Mouse (Mus musculus) R1 (cell line): ENCODE data around the gene Mrpl41.
"Not testable (repeated sequence)": the region's sequence is repeated elsewhere in the genome, so short reads cannot be mapped to it uniquely, and the experiment has no call there.

ENCODE experiments used
- DNase-seq: peaks from one replicate; pipeline ENCODE4 v3.0.0-alpha.2; 2018; ENCODE audit warnings: low read depth, low spot score

Gene Mrpl41

GRCm38 (mm10) chr2:24974906-24975703 is at the start of gene Mrpl41:
Gene Mrpl41 (minus strand): TSS chr2:24975098.
- peak; percentile 96 for DNase-seq

- DNase-seq: peak; percentile 47
Measured at GRCm38 (mm10) chr2:25022678-25023077, 47.8 kb upstream of the Mrpl41 start.

- peak; percentile 15 for DNase-seq
Measured at GRCm38 (mm10) chr2:25008250-25008649, 33.4 kb upstream of the Mrpl41 start.

GRCm38 (mm10) chr2:25006767-25007166 is 31.9 kb upstream of the Mrpl41 start:
- no peak for DNase-seq

DNA sequence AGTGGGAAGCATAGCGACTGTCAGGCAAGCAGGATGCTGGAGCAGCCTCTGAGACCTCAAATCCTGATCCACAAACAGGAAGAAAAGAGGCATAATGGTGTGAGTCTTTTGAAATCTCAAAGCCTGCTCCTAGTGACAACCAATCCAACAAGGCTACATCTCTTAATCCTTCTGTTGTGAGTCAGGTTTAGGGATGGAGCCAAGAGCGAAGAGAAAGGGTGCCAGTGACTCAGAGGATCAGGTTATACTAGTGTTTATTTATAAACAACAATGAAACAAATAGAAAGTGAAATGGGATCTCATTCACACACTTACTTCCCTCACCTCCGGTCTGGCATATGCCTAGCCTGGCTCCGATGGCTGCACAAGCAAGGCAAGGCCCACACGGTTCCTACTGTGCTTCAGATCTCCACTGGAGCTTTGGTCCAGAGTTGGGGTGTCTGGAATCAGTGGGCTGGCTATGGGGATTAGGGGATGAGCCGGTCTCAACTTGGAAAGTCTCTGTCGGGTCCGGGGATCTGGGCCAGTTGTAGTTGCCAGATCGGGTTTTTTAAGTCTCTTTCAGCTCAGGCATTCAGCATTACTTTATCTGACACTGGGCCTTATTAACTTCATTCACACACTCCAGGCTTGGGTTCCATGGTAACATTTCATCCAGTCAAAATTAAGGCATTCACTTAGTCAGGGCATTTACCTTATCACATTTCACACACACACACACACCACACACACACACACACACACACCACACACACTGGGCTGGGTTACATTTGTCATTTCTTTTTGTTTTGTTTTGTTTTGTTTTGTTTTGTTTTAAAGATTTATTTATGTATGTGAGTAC is 29.3 kb upstream of the Mrpl41 start:
- no peak for DNase-seq

DNA sequence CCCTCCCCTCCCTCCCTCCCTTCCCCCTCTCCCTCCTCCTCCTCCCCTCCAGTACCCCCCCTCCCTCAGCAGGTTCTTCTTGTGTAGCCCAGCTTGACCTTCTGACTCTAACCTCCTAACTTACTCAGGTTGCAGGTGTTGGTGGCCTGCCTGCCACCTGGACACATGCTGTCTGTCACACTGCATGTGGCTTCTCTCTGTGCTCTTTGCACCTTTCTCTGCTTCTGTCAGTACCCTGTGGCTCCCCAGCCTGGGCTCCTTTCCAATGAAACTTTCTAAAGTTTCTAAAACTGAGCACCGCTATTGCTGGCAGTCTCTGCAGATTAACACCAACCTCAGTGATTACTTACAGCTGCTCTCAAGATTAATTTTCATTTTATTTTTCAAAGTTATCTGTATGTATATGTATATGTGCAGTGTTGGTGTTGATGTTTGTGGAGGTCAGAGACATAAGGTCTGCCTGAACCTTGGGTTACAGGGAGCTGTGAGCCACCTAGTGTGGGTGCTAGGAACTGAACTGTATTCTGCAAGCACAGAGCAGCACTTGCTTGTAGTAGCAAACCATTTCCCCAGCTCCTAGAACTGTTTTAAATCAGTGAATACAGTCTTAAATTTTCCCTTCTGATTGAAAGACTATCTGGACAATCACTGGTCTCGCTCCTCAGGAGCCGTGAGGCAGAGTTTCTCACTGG is 25.8 kb upstream of the Mrpl41 start:
- peak; percentile 51 for DNase-seq

GRCm38 (mm10) chr2:24996471-24996870 is 21.6 kb upstream of the Mrpl41 start:
- no peak for DNase-seq

DNA sequence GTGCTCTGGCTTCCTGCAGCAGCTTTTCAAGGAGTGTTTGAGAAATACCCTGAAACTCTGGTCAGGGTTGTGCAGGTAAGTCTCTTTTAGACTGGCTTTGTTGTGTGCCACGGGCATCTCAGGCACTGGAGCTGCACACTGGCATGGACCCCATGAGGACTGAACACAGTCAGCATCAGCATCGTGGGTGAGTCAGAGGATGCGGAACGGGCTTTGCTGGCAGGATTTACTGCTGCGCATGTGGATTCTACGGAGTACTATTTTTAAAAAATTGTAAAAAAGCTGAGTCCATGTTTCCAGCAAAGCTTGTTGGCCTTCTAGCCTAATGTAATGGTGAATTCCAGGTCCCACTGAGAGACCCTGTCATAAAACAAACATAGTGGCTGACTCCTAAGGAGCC is 20.4 kb upstream of the Mrpl41 start:
- DNase-seq: no peak

GRCm38 (mm10) chr2:24987762-24988161 is 12.9 kb upstream of the Mrpl41 start:
- peak; percentile 66 for DNase-seq

DNA sequence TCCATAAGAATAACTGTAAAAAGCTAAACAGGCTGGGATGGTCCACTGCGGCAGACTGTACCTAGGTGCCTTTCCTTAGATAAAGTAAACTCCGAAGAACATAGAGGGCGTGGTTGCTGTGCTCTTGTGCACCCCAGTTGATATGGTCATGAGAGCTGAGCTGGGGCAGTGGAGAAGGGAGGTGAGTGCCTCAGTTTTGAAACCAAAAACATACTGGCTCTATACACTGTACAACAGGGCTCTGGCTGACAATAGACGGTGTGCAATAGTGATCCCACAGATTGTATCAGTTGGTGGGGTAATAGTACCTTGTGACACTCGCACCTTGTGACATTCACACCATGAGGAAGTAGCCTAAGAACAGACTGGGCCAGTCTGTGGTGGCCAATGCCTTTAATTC is 2.1 kb upstream of the Mrpl41 start:
- no peak for DNase-seq

DNA sequence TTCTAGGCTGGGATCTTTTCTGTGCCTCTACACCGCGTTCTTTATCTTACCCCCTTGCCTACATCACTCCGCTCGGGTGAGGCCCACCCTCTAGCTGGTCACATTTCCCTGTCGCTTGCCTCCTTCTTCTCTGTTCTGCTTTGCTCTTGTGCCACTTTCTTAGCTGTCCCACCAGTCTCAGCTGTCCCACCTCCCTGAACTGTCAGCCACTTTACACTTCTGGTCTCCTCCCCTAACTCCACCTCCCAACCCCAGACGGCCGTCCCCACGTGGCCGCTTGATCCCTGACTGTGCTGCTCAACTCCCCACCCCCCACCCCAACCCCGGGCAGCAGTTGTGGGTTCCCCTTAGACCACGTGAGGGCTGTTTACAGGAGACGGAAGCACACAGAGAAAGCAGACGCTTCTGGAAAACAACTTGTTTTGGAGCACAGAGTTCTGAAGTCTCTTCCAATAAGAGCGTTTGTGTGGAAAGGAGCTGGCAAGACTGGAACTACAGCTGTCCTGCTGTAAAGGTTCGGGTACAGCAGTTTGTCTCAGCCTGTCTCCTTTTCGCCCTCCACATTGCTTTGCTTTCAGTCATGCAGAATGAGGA is 903 bp upstream of the Mrpl41 start, which contains the start of gene Pnpla7:
Pnpla7 (plus strand) TSS at position 330 of the 594 bp plus-strand sequence.
- DNase-seq: peak; percentile 91

DNA sequence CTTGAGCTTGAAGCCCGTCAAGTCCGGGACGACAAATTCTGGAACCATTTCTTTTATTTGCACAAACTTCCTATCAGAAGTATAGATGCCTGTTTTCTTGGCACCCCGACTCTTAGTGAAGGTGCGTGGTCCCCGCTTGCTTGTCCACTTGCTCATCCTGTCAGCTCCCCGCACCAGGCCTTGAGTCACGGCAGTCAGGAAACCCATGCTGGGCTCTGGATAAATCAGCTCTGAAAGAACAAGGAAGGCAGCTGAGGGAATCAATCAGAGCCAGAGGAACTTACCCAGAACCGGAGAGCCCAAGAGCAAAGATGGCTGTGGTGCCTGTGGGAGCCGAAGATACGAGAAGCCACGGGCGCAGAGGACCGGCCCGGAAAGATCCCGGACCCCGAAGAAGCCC is 446 bp downstream of the Mrpl41 start:
- DNase-seq: not testable (repeated sequence)

DNA sequence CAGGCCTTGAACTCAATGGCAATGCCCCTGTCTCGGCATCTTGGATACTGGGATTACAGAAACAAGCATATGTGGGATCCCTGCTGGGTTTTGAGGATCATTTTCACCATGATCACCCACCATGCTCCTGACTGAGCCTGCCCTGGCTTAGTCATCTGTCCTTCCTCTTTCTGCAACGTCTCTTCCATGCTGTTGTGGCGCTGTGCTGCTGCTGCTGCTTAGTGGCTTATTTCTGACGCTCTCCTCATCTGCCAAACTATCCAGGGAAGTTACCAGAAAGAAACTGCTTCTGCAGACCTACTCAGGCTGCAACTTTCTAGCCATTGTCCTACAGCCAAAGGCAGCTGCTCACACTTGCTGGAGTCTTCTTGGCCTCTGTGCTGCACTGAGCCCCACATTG is 4.5 kb downstream of the Mrpl41 start:
- DNase-seq: no peak

DNA sequence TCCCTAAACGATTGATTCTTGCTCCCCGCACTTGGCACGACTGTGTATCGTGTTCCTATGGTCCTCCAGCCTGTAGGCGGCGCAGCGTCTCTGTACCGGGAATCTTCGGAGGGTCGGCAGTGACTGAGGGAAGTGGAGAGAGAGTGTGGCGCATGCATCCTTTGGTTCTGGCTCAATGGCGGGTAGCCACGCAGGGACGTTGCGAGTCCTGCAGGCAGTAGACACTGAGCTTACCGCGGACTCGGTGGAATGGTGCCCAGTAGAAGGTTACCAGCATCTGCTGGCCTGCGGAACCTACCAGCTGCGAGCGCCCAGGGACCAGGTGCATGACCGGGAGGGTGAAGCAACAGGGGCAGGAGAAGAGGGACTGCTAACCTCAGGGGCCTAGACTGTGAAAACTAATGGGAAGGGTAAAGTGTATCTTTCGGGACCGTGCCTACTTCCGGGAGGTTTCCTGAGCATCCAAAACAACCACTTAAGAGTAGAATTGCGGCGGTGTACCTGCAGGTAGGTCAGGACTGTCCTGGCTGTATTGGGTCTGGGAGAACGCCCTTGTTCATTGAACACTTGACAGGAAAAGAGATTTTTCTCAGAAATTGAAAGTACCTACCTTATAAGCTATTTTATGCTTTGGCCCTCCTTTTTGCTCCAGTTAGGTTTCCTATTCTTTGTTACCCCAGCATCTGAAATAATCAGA is 12.4 kb downstream of the Mrpl41 start, which contains the start of gene Dph7:
Dph7 (plus strand) TSS at position 97 of the 697 bp plus-strand sequence.
- DNase-seq: peak; percentile 91

DNA sequence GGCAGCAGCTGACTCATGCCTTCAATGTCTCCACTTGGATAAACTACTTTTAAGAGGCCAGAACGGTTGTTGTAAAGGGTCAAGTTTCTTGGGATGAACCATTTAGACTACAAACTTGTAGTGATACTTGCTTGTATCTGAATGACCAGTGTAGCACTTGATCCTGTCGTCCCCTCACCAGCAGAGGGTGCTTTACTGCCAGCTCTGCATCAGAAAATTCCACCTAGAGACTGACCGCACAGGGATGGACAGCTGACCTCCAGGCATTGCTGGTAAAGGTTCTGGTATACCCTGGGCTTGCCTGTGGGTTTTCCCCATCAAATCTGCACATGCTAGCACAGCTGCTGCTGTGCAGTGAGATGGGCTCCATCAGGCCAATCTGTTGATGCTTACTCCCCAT is 14.0 kb downstream of the Mrpl41 start:
- no peak for DNase-seq

DNA sequence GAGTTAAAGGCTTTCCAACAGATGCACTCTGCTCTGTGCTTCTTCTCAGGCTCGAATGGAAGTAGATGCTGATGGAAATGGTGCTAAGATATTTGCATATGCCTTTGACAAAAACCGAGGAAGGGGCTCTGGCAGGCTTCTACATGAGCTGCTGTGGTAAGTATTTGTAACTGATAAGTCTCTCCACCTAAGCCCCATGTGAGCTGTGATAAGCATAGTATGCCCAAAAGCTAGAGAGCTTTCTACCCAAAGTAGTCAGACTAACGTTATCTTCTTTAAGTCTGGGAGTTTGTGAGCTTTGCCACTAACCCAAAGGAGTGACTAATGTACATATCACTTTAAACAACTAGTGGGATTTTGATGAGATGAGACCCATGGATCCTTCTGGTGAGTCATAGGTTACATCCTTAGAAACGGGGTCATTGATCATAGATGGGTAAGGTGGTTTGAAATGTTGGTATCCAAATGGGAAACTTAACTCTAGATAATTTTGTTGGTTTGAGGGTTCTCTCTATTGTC is 22.3 kb downstream of the Mrpl41 start:
- no peak for DNase-seq

DNA sequence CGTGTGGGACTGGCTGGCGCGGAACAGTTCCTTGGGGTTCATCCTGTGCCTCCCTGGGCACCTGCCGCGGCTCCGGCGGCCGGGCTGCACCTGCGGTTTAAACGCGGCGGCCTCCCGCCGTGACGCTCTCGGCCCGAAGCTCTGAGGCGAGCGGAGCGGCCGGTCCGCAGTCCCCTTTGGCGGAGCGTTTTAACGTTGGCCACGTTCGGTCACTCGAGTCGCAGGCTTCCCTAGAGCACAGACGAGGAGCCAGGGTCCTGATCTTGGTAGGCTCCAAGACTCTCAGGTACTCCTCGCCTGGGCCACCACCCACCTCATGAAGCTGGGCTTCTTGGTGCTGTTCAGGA is 24.7 kb downstream of the Mrpl41 start:
- peak; percentile 60 for DNase-seq

GRCm38 (mm10) chr2:24949421-24950188 is 25.3 kb downstream of the Mrpl41 start, which contains the start of gene Zmynd19:
Gene Zmynd19 (plus strand): TSS chr2:24949792.
- peak; percentile 96 for DNase-seq

DNA sequence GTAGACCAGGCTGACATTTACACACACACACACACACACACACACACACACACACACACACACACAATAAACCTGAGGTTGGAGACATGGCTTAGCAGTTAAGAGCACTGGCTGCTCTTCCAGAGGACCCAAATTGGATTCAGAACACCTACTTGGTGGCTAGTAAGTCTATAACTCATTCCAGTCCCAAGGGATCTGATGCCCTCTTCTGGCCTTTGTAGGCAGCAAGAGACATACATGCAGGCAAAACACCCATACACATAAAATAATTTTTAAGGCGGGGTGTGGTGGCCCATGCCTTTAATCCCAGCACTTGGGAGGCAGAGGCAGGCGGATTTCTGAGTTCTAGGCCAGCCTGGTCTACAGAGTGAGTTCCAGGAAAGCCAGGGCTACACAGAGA is 30.6 kb downstream of the Mrpl41 start:
- peak; percentile 62 for DNase-seq

DNA sequence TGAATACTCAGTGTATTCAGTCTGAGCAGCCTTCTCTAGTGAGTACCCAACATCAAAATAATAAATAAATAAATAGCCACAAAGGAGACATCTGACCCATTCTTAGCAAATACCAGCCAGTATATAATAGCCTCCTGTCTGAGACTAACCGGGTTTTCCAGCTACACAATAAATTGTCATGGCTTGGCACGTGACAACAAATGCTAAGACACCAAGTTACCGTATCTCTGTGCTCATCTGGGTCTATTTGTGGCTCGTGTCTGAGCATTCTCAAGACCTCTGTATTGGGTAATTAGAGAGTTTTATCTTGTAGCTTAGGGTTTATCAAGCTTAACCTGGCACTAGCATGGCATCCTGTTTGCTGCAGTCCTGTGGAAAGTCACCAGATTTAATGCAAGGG is 32.8 kb downstream of the Mrpl41 start:
- DNase-seq: no peak
